Mouse (Mus musculus): Measurements from ENCODE around the gene Stmn3. TPM values are rescaled to one million over a fixed set of nuclear protein-coding genes. Genes with fewer than 3 reads are reported as not detected.
A peak's percentile ranks its signal among the peaks of the same experiment; 100 is the strongest.
"Not testable (repeated sequence)": the region's sequence is repeated elsewhere in the genome, so short reads cannot be mapped to it uniquely, and the experiment has no call there.

Stmn3 gene
- total RNA-seq, 2 experiments from 2014 or later: 839 to 875 TPM

DNA sequence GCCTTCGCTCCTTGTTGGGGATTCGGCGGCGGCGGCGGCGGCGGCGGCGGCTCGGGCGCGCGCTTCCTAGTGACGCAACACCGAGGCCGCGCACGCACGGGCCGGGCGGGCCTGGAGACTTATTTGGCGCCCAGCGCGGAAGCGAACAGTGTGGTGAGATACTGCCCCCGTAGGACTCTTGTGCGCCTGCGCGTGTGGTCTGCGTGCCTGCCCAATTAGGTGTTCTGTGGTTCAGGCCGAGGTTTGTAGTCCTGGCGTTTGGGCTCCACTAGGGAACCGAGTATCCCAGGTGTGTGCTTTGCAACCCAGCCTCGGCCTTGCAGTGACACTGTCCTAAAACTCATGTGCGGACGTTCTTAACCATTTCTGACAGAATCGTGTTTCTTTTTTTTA, 26.3 kb downstream of the Stmn3 start, which contains the start of gene Gmeb2:
Gene Gmeb2 (minus strand): TSS at position 78 of the 393 bp plus-strand sequence.
- peak; percentile 94 to 96 for DNase-seq (ENCODE audit: low spot score in 2 of 2)
- intact Hi-C loops (cut with DNase I): not testable (repeated sequence)

DNA sequence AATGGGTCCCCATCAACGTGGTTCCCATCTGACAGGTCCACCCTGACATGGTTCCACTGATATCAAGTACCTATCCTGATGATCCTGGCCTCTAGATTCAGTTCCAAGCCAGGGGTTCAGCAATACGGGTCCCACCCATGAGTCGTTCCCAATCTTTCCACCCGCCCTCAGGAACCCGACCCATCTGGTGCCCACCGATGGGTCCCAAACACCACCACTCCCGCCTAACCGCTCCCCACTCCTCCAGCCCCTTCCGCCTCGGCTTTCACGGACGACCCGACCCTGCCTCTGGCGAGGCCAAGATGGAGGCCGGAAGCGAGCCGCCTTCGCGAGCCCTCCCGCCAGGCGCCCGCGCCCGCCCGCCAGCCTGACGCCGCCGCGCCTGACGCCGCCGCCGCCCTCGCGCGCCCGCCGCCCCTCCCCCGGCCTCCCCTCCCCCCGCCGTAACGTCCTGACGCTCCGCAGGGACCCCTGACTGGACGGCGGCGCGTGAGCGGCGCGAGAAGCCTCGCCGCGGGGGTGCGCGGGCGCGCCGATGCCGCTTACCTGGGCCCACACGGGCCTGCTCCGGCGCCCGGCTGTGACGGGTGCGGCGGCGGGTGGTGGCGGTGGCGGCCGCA, 26.9 kb downstream of the Stmn3 start:
- DNase-seq (ENCODE audit: low spot score in 2 of 2): peak; percentile 74 to 79
- intact Hi-C loops (cut with DNase I): no loop called here

DNA sequence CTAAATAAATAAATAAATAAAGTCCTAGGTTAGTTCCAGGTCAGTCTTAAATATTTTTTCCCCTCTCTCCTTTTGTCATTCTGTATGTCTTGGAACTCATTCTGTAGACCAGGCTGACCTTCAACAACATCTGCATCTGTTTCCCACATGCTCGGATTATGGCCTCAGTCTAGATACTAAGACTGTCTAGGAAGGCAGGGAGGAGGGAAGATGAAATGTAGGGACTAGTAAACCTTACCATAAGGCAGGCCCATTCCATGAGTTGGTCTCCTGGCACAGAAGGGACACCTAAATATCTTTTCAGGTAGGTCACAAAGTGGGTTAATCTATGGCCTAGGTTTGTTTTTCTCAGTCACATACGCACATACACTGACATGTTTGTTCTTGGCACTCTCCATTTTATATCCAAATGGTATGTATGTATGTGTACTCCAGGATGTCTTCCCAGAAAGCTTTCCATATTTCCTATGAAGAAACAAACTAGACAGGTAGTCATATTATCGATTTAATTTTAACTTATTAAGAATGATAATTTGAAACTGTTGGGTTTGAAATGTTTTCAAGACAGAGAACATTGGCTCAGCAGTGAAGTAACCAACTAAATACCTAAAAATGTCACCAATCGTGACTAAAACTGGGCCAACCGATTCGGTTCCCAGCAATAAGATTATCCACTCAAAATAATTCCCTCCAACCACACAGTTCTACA, 27.5 kb downstream of the Stmn3 start:
- peak in 1 of 2 experiments; percentile 30 for DNase-seq (ENCODE audit: low spot score in 2 of 2)
- intact Hi-C loops (cut with DNase I): no loop called here

DNA sequence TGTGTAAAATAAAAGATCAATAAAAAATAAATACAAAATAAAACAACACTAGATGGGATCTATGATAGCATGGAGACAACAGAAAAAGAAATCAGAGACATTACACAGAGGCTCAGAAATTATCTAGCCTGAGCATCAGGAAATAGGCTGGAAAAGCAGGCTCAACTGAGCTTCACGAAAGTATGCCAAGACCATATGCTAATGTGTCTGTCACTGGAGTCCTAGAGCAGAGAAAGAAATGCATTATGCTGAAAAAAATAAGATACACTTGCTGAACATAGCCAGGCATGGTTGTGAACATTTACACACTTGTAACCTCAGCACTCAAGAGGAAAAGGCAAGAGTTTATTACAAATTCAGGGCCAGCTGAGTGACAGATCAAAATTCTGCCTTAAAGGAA, 34.3 kb downstream of the Stmn3 start:
- DNase-seq (ENCODE audit: low spot score in 2 of 2): no peak
- intact Hi-C loops (cut with DNase I): no loop called here

DNA sequence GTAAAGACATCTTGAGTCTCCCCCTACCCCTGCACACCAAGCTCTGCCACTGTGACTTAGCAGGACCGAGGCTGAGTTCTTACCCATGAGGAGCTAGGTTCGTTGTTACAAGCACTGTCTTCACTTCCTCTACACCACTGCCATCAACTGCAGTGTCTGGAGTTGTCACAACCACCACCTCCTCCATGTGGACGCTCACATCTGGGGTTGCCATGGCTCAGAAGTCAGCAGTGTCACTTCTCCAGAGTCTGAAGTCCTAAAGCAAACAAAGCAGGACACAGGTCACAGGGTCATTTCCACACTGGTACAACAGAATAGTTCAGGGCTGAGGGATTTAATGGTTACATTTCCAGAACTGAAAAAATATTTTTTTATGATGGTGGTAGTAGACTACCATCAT, 36.4 kb downstream of the Stmn3 start:
- intact Hi-C loops (cut with DNase I): no loop called here
- no peak for DNase-seq (ENCODE audit: low spot score in 2 of 2)

DNA sequence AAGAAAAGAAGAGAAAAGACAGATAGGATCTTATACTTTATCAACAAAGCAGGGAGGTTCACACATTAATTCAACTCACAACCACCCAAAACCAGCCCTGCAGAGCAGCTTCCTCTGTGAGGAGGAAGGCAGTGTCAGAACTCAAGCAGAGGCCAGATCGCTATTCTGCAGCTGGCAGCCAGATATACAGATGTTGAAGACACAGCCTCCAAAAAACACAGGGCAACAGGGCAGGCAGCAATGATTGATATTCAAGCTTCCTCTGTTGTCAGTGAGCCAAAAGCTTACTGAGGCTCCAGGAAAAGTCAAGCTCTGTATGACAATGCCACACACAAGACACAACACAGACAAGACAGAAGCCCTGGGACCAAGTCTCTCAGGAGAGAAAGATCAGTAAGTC, 37.5 kb downstream of the Stmn3 start:
- DNase-seq (ENCODE audit: low spot score in 2 of 2): no peak
- intact Hi-C loops (cut with DNase I): no loop called here

DNA sequence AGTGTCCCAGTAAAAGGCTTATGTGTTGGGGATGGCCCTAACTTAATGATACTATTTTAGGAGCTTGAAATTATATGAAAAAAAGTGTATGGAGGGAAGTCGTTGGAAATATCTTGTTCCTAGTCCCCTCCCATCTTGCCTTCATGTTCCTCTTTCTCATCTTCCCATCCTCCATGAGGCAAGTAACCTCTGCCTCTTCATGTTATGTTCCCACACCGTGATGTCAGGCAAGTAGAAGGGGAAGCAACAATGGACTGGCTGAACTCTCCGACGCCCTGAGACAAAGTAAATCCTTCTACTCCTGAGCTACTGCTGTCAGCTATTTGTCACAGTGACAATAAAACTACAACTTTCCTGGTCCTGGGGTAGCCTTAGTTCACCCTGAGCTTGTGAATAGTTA, 39.7 kb downstream of the Stmn3 start:
- no peak for DNase-seq (ENCODE audit: low spot score in 2 of 2)
- intact Hi-C loops (cut with DNase I): no loop called here

DNA sequence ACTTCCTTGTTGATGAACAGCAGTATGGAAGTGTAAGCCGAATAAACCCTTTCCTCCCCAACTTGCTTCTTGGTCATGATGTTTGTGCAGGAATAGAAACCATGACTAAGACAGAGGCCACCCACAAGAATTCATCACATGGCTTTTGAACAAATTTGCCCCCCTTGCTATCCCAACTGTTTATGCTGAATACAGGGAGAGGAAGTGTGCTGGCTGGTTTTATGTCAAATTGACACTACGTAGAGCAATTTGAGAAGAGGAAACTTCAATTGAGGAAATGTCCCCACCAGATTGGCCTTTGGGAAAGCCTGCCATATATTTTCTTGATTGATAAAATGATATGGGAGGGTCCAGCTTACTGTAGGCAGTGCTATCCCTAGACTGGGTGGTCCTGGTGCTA, 40.5 kb downstream of the Stmn3 start:
- intact Hi-C loops (cut with DNase I): no loop called here
- no peak for DNase-seq (ENCODE audit: low spot score in 2 of 2)

DNA sequence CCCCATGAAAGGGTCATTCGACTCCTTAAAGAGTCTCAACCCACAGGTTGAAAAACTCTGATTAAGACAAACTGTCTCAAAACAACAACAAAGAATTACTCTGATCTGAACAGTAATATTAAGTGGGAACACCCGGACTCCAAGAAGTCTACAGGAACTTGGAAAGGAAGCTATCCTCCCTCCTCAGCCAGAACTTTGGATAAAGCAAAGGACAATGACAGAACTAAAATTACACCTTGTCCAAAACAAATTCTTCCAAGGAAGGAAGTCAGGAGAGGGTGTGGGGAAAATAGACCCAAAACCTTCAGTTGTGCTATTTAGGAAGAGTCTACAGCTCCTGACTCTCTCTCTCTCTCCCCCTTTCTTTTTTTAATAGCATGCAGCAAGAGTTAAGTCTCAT, 42.2 kb downstream of the Stmn3 start:
- no peak for DNase-seq (ENCODE audit: low spot score in 2 of 2)
- intact Hi-C loops (cut with DNase I): no loop called here

DNA sequence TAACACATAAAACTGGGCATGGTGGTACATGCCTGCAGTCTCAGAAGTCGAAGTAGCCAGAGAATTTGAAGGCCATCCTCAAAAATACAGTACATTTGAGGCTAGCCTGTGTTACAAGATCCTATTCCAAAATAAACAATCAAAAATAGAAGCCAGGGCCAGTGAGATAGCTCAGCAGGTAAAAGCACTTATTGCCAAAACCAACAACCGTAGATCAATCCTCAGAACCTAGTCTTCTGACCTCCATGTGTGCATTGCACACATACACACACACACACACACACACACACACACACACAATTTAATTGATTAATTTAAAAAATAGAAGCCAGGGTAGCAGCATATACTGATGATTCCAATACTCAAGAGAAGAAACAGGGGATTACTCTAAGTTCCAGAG, 47.5 kb downstream of the Stmn3 start:
- no peak for DNase-seq (ENCODE audit: low spot score in 2 of 2)
- intact Hi-C loops (cut with DNase I): no loop called here

Other genes with a start within 250 kb of the Stmn3 start
- gene Kcnq2, start 179.2 kb downstream of the Stmn3 start, total RNA-seq (2021): 100 to 1,000 TPM; 179 to 188 TPM
- 1,000 to 10,000 TPM; 1,193 to 1,221 TPM for gene Eef1a2, start 157.5 kb downstream of the Stmn3 start, total RNA-seq (2021)
- 100 to 1,000 TPM; 114 to 118 TPM for gene Ppdpf, start 127.3 kb downstream of the Stmn3 start, total RNA-seq (2021)
- gene Ptk6, start 111.7 kb downstream of the Stmn3 start, total RNA-seq (2021): under 1 TPM in 1 of 2 experiments, not detected in 1; 0.08 TPM
- under 1 TPM; 0.30 to 0.35 TPM for gene Srms, start 101.3 kb downstream of the Stmn3 start, total RNA-seq (2021)
- not detected for gene Fndc11, start 94.5 kb downstream of the Stmn3 start, total RNA-seq (2021)
- gene Helz2, start 72.5 kb downstream of the Stmn3 start, total RNA-seq (2021): 1 to 10 TPM; 1.8 to 2.1 TPM
- 10 to 100 TPM; 18.3 to 20.0 TPM for gene Gmeb2, start 26.5 kb downstream of the Stmn3 start, total RNA-seq (2021)
- gene Rtel1, start 5.2 kb upstream of the Stmn3 start, total RNA-seq (2021): 10 to 100 TPM; 23.3 to 24.8 TPM
- 10 to 100 TPM; 62.1 to 63.3 TPM for gene Zgpat, start 50.4 kb upstream of the Stmn3 start, total RNA-seq (2021)
- 10 to 100 TPM; 36.4 to 42.5 TPM for gene Arfrp1, start 50.9 kb upstream of the Stmn3 start, total RNA-seq (2021)
- gene Lime1, start 65.6 kb upstream of the Stmn3 start, total RNA-seq (2021): 10 to 100 TPM; 31.3 to 35.1 TPM
- 10 to 100 TPM; 14.3 to 16.9 TPM for gene Zbtb46, start 144.9 kb upstream of the Stmn3 start, total RNA-seq (2021)
- gene Abhd16b, start 178.7 kb upstream of the Stmn3 start, total RNA-seq (2021): not detected
- gene Tpd52l2, start 182.6 kb upstream of the Stmn3 start, total RNA-seq (2021): 10 to 100 TPM; 69.5 to 74.8 TPM
- 100 to 1,000 TPM; 300 to 308 TPM for gene Dnajc5, start 206.0 kb upstream of the Stmn3 start, total RNA-seq (2021)

All from left cerebral cortex, postnatal 14 days (tissue).